Mouse (Mus musculus) C2C12 (cell line): ENCODE data around the gene Nupr1. TPM values are rescaled to one million over a fixed set of nuclear protein-coding genes. Genes with fewer than 3 reads are reported as not detected.

Experiments used
- H3K27me3 ChIP-seq: one replicate; pipeline ENCODE4 v1.6.1; 2011; ENCODE audit not compliant: control insufficient read depth, insufficient read depth, insufficient read length
- H3K36me3 ChIP-seq: one replicate; pipeline ENCODE4 v1.6.1; 2011; ENCODE audit not compliant: control insufficient read depth, insufficient read depth
- H3K4me3 ChIP-seq: one replicate; pipeline ENCODE4 v1.5.1; 2011; ENCODE audit warnings: mild to moderate bottlenecking, control low read depth; ENCODE audit not compliant: poor library complexity, insufficient read depth, severe bottlenecking
- H3K79me2 ChIP-seq: one replicate; pipeline ENCODE4 v1.6.1; 2011; ENCODE audit not compliant: control insufficient read depth, insufficient read depth
- H3K79me3 ChIP-seq: one replicate; pipeline ENCODE4 v1.6.1; 2011; ENCODE audit warnings: low read depth, control low read depth
- H3ac ChIP-seq: one replicate; pipeline ENCODE3; 2011; ENCODE audit warnings: low read depth; ENCODE audit not compliant: control insufficient read depth, insufficient read length
- CEBPB ChIP-seq: IDR thresholded peaks from one replicate; pipeline ENCODE4 v1.6.1; 2011; ENCODE audit warnings: low read depth, mild to moderate bottlenecking, control low read depth, moderate library complexity
- CTCF ChIP-seq: IDR thresholded peaks from one replicate; pipeline ENCODE4 v1.5.1; 2011; ENCODE audit not compliant: control insufficient read depth, insufficient read depth, insufficient read length
- FOSL1 ChIP-seq: IDR thresholded peaks from one replicate; pipeline ENCODE4 v1.8.0; 2011; ENCODE audit warnings: mild to moderate bottlenecking, low read length; ENCODE audit not compliant: poor library complexity, insufficient read depth, severe bottlenecking
- MAX ChIP-seq: IDR thresholded peaks from one replicate; pipeline ENCODE4 v1.6.1; 2011; ENCODE audit warnings: mild to moderate bottlenecking, control low read depth
- MYOD1 ChIP-seq: IDR thresholded peaks from one replicate; pipeline ENCODE4 v1.6.1; 2011; ENCODE audit warnings: low read depth; ENCODE audit not compliant: control insufficient read depth, insufficient read length
- MYOG ChIP-seq: IDR thresholded peaks from one replicate; pipeline ENCODE4 v1.6.1; 2011; ENCODE audit not compliant: control insufficient read depth, insufficient read length; ENCODE audit errors: extremely low read depth
- USF1 ChIP-seq: IDR thresholded peaks from one replicate; pipeline ENCODE4 v1.6.1; 2011; ENCODE audit warnings: low read depth, mild to moderate bottlenecking, control low read depth, moderate library complexity
- polyA plus RNA-seq: library from polyadenylated mRNA; unstranded; fragments of >200 nt; fragmentation: generic; extraction: Trizol; gene quantifications from one replicate; pipeline ENCODE4 v1.2.1, GENCODE M21; 2012; ENCODE audit warnings: missing spikeins

Nupr1 gene
- polyA plus RNA-seq, 1 experiment: 49.9 TPM

- TF ChIP-seq MYOD1: no peak
- no peak for TF ChIP-seq CEBPB
- no peak for TF ChIP-seq MAX
- TF ChIP-seq CTCF: no peak
- TF ChIP-seq USF1: no peak
- no peak for TF ChIP-seq MYOG
- TF ChIP-seq FOSL1: no peak
- no peaks in the 10 kb centered on the region for H3K27me3 ChIP-seq
- H3K79me3 ChIP-seq: no peaks in the 10 kb centered on the region
- no peak overlapping the region for H3K4me3 ChIP-seq
- no peak overlapping the region for H3ac ChIP-seq
- no peaks in the 10 kb centered on the region for H3K79me2 ChIP-seq
- H3K36me3 ChIP-seq: peaks cover 7% of the 10 kb centered on the region
Observed at GRCm38 (mm10) chr7:126675104-126675503, 44.4 kb upstream of the Nupr1 start.

- Histone ChIP-seq H3K36me3 (peaks cover 7% of the 10 kb centered on the region), H3K79me3 (no peaks in the 10 kb centered on the region), H3K79me2 (no peaks in the 10 kb centered on the region), H3ac (no peak overlapping the region), H3K27me3 (no peaks in the 10 kb centered on the region), H3K4me3 (no peak overlapping the region)
- TF ChIP-seq MAX (no peak), MYOD1 (no peak), CEBPB (no peak), MYOG (no peak)
Observed at GRCm38 (mm10) chr7:126672111-126672510, 41.5 kb upstream of the Nupr1 start.

- peaks cover 12% of the 10 kb centered on the region for H3K36me3 ChIP-seq
- H3K79me2 ChIP-seq: no peaks in the 10 kb centered on the region
- no peak for TF ChIP-seq USF1
- no peak for TF ChIP-seq MAX
- TF ChIP-seq CEBPB: no peak
- H3K27me3 ChIP-seq: no peaks in the 10 kb centered on the region
- no peaks in the 10 kb centered on the region for H3K79me3 ChIP-seq
- H3ac ChIP-seq: no peak overlapping the region
- H3K4me3 ChIP-seq: no peak overlapping the region
Observed at GRCm38 (mm10) chr7:126670152-126670551, 39.5 kb upstream of the Nupr1 start.

GRCm38 (mm10) chr7:126668452-126668851, 37.8 kb upstream of the Nupr1 start:
- Histone ChIP-seq H3K4me3 (no peak overlapping the region), H3K36me3 (peaks cover 14% of the 10 kb centered on the region), H3K79me3 (no peaks in the 10 kb centered on the region), H3K27me3 (no peaks in the 10 kb centered on the region), H3ac (no peak overlapping the region), H3K79me2 (no peaks in the 10 kb centered on the region)
- TF ChIP-seq MYOD1 (no peak), CTCF (no peak), MAX (no peak), FOSL1 (no peak), MYOG (no peak), USF1 (no peak), CEBPB (no peak)

GRCm38 (mm10) chr7:126667495-126668090, 36.9 kb upstream of the Nupr1 start:
- no peak for TF ChIP-seq USF1
- no peak for TF ChIP-seq CEBPB
- no peaks in the 10 kb centered on the region for H3K27me3 ChIP-seq
- H3ac ChIP-seq: no peak overlapping the region
- H3K79me3 ChIP-seq: no peaks in the 10 kb centered on the region
- H3K79me2 ChIP-seq: no peaks in the 10 kb centered on the region
- no peak overlapping the region for H3K4me3 ChIP-seq
- H3K36me3 ChIP-seq: peaks cover 16% of the 10 kb centered on the region

- no peak for TF ChIP-seq MAX
- TF ChIP-seq MYOD1: no peak
- TF ChIP-seq FOSL1: no peak
- no peak for TF ChIP-seq CEBPB
- no peak for TF ChIP-seq MYOG
- no peak for TF ChIP-seq USF1
- TF ChIP-seq CTCF: no peak
- H3K36me3 ChIP-seq: peaks cover 13% of the 10 kb centered on the region
- H3K4me3 ChIP-seq: no peak overlapping the region
- H3K79me3 ChIP-seq: no peaks in the 10 kb centered on the region
- no peak overlapping the region for H3ac ChIP-seq
- H3K79me2 ChIP-seq: no peaks in the 10 kb centered on the region
- H3K27me3 ChIP-seq: no peaks in the 10 kb centered on the region
Observed at GRCm38 (mm10) chr7:126665269-126665668, 34.6 kb upstream of the Nupr1 start.
